Mouse (Mus musculus) G1E (cell line): Measurements from ENCODE around the gene Cluap1.

Experiments used
- CTCF ChIP-seq: IDR thresholded peaks from 2 replicates; pipeline ENCODE4 v1.5.1; 2012; ENCODE audit warnings: low read depth, low read length, inconsistent platforms, mixed read lengths
- GATA1 ChIP-seq: IDR thresholded peaks from 2 replicates; pipeline ENCODE4 v1.6.1; 2012; ENCODE audit warnings: borderline replicate concordance, low read length, inconsistent platforms, mixed read lengths
- GATA2 ChIP-seq: IDR thresholded peaks from 2 replicates; pipeline ENCODE4 v1.6.1; 2012; ENCODE audit warnings: low read depth, low read length, inconsistent platforms, borderline replicate concordance
- POLR2AphosphoS5 ChIP-seq: IDR thresholded peaks from 2 replicates; pipeline ENCODE4 v1.6.1; 2012; ENCODE audit warnings: low read depth, low read length, inconsistent platforms; ENCODE audit not compliant: insufficient replicate concordance
- TAL1 ChIP-seq: conservative IDR thresholded peaks from 2 replicates; pipeline ENCODE4 v1.6.1; 2012; ENCODE audit warnings: low read depth, low read length, inconsistent platforms, mixed read lengths

- TF ChIP-seq CTCF (no peak), TAL1 (no peak), GATA1 (no peak), GATA2 (no peak), POLR2AphosphoS5 (no peak)
Observed at GRCm38 (mm10) chr16:3959261-3959660, 50.7 kb downstream of the Cluap1 start.
